Mouse (Mus musculus) liver, postnatal 0 days (tissue): Measurements from ENCODE around the gene Inpp4b.

ENCODE experiments used
- CTCF ChIP-seq: sonication (generic); IDR thresholded peaks from 2 replicates; pipeline ENCODE4 v1.5.1; 2016; ENCODE audit warnings: antibody characterized with exemption, low read depth
- EP300 ChIP-seq: IDR thresholded peaks from 2 replicates; pipeline ENCODE4 v1.6.1; 2016; ENCODE audit warnings: antibody characterized with exemption, low read depth, mild to moderate bottlenecking

DNA sequence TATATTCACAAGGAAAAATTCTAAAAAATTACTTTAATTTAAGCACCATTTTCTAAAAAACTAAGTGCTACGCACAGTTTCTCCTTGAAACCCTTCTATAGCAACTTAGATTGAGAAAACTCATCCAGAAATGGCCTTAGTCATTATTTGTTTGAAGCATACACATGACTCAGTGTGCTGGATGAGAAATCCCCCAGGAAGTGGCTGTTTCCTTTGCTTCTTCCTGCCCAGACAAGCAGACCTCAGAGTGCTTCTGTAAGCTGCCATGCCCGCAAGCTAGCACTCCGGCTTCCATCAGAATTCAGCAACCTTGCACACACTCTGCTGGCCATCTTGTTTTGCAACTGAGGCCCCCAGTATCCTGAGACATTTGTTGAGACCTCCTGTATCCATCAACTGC is 414.3 kb downstream of the Inpp4b start:
- no peak for TF ChIP-seq CTCF
- TF ChIP-seq EP300: no peak
